Mouse (Mus musculus): Measurements from ENCODE around the gene Usf1.
A peak's percentile ranks its signal among the peaks of the same experiment; 100 is the strongest.

The Usf1 gene

DNA sequence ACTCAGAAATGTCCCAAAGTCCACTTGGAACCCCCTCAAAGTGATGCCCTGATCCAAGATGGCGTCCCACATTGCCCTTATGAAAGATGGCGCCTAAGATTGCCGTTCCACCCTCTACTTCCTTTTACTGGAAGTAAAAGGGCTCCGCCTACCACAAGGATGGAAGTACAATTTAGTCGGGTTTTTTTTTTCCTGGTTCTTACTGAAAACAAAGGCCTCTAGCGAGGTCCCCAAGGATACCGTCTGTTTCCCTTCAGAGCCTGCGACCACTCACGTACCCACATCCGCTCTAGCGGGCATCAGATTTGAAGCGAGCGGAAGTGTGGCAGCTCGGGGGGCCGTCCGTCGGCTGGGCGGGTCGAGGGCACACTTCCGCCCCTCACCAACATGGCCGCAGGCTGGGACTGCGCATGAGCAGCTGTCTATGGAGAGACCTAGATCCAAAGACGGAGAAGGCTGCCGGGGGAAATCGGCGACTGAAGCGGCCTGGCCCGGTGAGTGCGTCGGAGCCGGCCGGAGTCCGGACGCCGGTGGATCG lies at the start of gene Usf1:
TSS of gene Usf1 (plus strand) at position 367 of the 538 bp plus-strand sequence.
- peak; percentile 92 for DNase-seq (ENCODE audit: extremely low spot score, low spot score)

DNA sequence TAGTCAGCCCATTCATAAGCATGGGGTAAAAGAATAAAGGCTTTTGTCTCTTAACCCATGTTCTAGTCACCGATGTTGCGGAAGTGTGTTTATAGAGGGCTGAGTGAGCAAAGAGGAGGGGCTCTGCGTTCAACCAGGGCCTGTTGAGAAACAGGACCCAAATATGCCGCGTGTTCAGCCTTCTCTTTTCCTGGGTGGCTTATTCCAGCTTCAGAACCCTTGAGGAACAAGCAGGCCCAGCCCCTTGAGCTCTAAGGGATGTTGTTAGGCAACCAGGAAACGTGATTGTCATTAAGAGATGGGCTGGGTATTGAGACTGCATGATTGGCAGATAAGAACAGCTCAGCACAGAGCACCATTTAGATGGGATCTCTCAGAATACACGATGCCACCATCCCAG lies 45.2 kb upstream of the Usf1 start:
- DNase-seq (ENCODE audit: extremely low spot score, low spot score): no peak

DNA sequence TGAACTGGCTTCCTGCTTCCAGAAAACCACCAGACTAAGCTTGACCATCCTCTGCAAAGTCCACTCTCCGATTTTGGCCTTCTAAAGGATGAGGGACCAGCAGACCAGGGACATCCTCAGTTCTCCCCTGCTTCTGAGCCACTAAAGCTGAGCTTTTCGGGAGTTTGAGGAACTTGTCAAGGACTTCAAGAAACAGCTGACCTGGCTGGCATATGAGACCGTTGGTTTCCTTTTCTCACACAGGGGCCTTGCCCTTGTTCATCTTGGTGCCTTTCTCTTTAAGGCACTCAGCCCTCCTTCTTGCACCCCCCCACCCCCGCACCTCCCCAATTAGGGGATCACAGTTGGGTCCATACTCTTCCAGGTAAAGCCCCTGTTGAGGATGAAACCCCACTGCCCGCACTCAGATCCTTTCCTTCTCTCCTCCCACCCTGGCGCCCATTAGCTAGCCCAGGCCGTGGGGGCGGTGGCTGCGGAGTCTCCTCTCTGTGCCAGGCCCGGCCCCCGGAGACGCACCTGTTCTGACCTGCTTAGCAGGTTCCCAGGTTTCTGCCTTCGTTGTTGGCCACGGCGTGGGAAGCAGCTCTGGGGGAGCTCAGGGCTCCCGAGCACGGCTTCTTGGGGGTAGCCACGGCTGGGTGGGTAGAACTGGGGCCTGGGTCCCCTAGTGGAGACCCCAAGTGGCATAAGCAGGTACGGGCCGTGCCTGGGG lies 41.1 kb upstream of the Usf1 start, which contains the start of gene Nectin4:
TSS of gene Nectin4 (plus strand) at position 255 of the 712 bp plus-strand sequence.
- DNase-seq (ENCODE audit: extremely low spot score, low spot score): no peak

DNA sequence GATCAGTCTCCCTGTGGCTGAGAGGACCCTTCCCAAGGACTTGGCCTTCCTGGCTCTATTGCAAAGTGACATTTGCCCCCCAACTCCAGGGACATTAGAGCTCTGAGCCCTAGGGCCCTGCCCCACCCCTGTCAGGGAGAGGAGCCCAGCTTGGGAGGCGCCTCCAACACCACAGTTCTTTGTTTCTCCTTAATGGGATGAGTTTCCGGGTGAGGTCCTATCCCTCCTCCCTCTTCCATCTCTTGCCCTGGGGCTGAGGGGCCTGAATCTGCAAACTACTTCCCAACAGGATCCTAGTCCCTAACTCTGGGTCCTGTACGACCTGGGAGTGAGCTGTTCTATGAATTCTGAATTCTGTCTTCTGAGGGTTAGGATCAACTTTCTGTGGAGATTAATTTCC lies 38.2 kb upstream of the Usf1 start:
- DNase-seq (ENCODE audit: extremely low spot score, low spot score): no peak

DNA sequence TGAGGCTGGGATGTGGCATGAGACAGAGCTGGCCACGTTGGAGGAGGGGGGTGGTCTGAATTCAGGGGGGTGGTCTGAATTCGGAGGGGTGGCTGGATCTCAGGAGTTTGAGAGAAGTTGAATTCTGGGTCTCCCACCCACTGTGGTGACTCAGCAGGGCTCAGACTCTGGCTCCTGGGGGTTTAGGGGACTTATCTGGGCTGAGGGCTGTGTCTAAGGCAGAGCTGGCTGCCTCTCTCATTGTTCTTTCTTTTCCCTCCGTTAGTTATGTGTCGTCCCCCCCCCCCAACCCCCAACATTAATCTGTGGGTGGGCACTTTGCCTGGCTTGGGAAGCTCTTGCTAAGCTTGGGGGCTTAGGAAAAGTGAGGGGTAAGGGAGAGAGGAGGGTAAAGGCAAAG lies 37.2 kb upstream of the Usf1 start:
- no peak for DNase-seq (ENCODE audit: extremely low spot score, low spot score)

DNA sequence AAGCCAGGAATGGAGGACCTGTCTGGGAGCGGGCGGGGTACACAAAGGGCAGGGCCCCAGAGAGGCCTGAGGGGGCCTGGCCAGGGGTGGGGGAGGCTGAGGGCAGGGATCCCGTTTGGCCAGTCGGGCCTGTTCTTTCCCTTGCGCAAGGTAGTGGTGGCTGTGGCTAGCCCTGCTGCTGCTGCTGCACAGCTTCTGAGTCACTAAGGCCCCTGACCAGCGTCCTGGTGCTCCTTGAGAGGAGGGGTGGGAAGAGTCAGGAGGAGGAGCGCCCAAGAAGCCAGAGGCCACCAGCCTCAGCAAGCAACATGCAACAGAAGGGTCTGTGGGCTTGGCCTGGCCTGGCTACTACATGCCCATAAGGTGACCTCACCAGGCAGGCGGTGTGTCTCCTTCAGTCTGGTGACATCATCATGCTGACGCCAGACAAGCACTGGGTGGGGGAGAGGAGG lies 35.4 kb upstream of the Usf1 start:
- DNase-seq (ENCODE audit: extremely low spot score, low spot score): no peak

DNA sequence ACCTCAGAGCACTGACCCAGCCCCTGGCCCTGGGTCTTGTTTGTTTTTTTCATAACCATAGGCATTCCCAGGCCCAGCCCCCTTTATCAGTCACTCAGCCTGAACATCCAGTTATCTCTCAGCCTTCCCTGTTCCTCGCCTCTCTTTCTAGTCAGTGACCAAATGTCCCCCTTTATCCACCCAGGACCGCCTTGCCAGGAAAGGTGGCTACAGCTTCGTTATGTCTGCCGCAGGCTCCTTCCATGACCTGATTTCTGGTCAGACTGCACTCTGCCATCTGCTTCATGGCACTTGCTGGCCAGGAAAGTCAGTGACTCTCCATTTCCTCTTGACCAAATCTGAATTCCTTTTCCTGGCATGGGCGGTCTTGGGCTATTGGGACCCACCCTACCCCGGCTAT lies 32.8 kb upstream of the Usf1 start:
- no peak for DNase-seq (ENCODE audit: extremely low spot score, low spot score)

DNA sequence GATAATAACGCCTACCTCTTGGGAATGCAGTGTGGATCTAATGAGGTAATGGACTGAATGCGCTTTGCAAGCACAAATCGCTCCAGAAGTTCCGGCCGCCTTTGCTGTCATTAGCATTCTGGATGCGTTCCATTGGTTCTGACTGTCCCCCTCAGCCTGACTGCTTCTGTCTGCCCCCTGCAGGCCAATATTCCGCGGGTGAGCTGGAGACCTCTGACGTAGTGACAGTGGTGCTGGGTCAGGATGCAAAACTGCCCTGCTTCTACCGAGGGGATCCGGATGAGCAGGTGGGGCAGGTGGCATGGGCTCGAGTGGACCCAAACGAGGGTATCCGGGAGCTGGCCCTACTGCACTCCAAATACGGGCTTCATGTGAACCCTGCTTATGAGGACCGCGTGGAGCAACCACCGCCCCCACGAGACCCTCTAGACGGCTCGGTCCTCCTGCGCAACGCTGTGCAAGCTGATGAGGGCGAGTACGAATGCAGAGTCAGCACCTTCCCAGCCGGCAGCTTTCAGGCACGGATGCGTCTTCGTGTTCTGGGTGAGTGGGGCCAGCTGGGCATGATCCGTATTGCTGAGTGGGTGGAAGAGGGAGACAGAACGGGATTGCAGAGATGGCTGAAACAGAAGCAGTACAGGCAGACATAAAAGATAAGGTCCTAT lies 31.0 kb upstream of the Usf1 start:
- DNase-seq (ENCODE audit: extremely low spot score, low spot score): peak; percentile 71

DNA sequence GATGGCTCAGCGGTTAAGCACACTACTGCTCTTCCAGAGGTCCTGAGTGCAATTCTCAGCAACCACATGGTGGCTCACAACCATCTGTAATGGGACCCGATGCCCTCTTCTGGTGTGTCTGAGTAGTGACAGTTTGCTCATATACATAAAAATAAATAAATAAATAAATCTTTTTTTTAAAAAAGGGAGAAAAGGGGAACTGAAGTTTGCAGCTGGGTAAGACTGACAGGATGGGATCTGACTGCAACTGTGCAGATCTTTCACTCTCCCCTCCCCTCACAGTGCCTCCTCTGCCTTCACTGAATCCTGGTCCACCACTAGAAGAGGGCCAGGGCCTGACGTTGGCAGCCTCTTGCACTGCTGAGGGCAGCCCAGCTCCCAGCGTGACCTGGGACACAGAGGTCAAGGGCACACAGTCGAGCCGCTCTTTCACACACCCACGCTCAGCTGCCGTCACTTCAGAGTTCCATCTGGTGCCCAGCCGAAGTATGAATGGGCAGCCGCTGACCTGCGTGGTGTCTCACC lies 29.0 kb upstream of the Usf1 start:
- DNase-seq (ENCODE audit: extremely low spot score, low spot score): no peak

DNA sequence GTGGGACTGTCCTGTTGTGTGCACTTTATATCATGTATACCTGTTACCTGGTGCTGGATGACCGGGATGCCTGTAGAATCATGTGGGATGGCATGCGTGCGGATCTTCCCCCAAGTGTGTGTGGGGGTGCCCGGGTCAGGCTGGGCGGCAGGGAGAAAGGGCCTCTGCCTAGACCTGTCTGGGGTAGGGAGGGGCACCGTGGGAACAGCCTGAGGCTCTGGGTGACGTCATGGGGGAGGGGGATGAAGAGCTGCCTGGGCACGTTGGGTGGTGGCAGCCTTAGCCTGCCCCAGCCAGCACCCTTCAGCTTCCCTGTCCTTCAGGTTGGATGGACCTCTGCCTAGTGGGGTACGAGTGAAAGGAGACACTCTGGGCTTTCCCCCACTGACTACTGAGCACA lies 26.8 kb upstream of the Usf1 start:
- DNase-seq (ENCODE audit: extremely low spot score, low spot score): no peak

DNA sequence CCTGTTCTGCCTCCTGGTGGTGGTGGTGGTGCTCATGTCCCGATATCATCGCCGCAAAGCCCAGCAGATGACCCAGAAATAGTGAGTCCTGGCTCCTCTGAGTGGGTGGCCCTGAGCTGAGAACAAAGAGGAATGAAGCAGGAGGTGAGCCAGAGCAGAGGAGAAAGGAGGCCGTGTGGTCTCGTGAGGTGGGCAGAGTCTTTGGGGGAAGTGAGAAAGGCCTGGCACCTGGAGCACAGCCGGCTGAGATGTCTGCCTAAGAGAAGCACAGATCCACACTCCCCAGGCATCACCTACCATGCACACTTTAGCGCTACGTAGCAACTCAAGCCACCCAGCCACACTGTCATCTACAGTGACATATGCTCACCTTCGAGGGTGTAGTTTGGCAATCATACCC lies 25.9 kb upstream of the Usf1 start:
- DNase-seq (ENCODE audit: extremely low spot score, low spot score): no peak

DNA sequence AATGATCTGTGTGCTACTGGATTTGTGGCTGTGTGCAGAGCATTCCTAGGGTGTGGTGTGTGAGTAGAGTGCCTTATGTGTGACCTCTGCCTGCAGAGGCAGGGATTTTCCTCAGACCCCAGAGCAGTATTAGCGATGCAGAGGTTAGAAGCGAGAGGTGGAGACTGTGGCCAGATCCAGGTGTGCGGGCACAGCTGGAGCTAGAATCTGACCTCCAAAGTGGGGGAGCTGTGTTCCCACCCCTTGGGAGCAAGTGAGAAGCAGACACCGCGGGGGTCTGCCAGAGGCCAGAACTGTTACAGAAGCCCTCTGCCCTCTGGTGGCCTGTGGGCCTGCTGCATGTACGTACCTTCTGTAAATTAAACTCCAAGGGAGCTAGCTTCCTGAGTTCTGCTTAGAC lies 24.0 kb upstream of the Usf1 start:
- peak; percentile 52 for DNase-seq (ENCODE audit: extremely low spot score, low spot score)

DNA sequence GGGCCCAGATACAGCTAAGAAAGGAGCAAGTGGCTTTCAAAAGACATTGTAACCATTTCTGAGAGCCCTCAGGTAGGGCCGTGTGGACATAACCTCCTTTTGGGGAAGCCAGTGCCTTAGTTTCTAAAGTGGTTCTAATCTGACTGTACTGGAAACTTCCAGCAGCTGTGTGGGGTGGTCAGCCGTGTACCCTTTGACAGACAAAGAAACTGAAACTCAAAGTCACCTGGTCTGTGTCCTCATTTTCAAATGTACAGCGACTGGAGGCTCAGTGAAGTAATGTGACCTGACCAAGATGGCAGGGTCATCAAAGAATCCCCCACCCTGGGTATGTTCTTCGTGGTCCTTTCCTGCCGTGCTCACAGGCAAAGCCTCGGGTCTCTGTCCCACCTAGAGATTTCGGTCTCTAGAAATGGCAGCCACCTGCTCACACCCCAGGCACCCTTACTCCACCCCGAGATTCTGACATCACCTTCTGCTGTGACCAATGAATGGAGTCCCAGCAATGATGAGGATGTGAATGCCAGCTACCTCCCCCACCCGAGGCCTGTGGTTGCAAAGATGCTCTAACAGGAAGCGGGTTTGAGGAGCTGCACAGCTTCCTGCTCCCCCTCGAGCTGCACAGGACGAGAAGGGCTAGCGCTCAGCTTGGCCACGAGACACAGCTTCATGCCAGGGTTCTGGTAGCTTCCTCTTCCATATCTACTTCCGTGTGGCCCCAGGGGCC lies 22.6 kb upstream of the Usf1 start, which contains the start of gene Arhgap30:
TSS of gene Arhgap30 (plus strand) at position 579 of the 727 bp plus-strand sequence.
- DNase-seq (ENCODE audit: extremely low spot score, low spot score): no peak

DNA sequence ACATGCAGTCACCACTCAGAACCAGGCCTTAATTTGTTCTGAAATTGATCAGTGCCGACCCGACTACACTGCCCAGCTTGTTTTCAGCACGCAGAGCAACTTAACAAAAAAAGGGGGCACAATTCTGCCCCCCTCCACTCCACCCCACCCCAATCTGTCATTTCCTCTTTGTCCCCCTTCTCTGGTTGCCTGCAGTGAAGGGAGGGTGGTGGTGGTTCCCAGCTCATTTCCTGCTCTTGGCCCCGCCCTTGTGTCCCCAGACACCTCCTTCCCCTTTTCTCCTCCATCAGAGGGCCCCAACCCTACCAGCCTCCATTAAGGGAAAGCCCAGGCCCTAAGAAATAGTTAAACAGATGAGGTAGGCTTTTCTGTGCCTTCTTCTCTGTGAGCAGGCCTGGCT lies 21.0 kb upstream of the Usf1 start:
- no peak for DNase-seq (ENCODE audit: extremely low spot score, low spot score)

DNA sequence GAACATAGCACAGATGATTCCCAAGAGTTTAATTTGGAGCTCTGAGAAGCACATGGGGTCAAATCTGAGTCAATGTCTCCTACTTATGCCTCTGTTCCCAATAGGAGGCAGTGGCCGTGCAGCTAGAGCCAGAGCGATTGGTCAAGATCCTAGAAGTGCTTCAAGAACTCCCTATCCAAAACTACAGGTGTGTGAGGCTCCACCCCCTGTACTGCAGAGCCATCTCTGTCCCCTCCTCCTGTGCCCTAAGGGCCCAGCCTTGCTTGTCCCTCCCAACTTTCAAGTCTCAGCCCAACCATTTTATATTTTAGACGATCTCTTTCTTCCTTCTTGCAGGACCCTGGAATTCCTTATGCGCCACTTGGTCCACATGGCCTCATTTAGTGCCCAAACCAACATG lies 9.3 kb upstream of the Usf1 start:
- DNase-seq (ENCODE audit: extremely low spot score, low spot score): no peak

DNA sequence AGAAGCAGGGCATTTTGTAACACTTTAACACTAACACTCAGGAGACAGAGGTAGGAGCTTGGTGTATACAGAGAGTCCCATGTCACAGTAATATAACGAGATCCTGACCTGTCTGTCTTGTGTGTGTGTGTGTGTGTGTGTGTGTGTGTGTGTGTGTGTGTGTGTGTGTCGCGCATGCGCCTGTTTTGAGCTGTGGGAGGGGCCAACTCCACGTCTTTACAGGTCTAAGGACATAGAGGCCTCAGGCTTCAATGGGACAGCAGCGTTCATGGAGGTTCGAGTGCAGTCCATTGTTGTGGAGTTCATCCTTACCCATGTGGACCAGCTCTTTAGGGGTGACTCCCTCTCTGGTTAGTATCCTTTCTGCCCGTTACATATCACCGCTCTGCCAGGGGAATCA lies 8.1 kb upstream of the Usf1 start:
- no peak for DNase-seq (ENCODE audit: extremely low spot score, low spot score)

DNA sequence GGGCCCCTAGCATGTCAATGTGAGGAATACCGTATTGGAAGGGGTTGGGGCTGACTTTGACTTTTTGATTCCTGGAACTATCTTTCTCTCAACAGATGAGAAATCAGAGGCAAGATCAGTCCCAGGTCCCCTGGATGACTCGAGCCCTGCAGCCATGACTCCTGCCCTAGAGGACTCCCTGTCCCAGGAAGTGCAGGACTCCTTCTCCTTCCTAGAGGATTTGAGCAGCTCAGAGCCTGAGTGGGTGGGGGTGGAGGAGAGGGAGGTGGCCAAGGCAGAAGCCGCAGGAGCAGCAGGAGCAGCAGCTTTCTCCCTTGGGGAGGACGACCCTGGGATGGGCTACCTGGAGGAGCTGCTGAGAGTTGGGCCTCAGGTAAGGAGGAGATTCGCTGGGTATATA lies 3.9 kb upstream of the Usf1 start:
- no peak for DNase-seq (ENCODE audit: extremely low spot score, low spot score)

DNA sequence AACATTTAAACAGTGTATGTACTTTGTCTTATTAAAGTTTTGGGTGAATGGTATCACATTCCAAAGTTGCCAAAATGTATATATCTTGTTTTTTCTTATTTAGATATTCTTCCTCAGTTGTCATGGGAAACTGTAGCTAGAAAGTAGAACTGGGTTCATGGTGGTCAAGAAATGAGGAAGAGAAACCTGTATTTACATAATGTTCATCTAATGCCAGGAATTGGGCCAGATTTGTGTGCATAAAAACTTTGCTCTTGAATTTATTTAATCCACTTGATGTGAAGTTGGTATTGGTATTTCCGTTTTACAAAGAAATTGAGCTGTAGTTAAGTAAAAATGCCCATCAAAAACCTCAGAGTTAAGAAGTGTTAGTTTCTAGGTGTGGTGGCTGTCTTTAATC lies 882 bp upstream of the Usf1 start:
- no peak for DNase-seq (ENCODE audit: extremely low spot score, low spot score)

DNA sequence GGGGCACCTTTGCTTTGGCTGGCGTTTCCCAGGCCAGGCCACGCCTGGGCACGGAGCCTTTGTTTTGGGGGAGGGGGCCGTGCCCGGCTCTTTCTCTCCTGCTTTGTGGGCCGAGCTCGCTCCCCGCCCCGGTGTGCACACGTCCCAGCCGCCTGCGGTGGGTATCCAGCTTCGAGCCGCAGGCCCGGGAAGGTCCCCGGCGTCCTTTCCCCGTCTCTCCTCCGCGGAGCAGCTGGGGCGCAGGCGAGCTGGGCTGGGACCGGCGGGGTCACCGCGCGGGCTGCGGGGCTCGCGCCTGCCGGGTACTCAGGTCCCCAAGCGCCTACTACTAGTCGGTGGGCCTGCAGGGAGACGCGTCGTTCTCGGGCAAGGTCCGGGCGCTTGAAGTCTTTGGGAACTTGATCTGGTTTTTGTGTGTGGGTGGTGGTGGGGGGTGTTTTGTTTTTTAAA lies 404 bp downstream of the Usf1 start:
- no peak for DNase-seq (ENCODE audit: extremely low spot score, low spot score)

DNA sequence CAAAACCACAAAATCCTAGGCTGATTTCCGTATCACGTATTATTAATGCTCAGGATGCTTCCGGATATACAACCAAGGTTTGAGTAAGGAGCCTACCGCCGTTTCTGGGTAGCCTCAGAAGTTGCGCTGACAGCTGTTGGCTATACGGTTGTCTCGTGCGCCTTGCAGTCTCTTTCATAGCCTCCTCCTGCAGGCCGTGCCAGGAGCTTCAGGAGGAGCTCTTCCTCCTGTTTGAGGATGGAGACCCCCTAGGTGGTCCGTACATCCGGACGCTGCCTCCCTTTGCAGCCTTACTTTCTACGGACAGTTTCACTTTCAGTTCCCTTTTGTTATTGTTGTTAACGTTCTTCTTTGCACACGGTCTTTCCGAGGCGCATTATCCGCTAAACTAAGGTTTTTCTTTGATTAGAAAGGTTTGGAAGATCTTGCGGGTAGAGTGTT lies 908 bp downstream of the Usf1 start:
- DNase-seq (ENCODE audit: extremely low spot score, low spot score): peak; percentile 70

DNA sequence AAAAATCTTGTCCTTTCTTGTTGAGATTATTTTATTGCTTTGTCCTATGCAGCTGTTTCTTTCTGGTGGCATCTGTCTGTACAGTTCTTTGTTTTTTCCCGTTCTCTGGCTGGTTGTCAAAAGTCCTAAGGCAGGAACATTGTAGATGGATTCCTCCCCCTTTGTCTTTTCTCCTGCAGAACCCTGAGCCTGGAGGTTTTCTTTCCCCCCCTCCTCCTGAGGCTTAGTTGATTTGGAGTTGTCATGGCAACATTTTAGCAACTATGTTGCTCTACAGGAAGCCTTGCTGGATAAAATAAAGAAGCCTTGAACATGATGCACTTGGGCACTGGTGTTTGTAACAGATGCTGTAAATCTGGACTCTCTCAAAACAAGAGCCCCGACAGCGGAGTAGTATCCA lies 1.3 kb downstream of the Usf1 start:
- DNase-seq (ENCODE audit: extremely low spot score, low spot score): no peak

DNA sequence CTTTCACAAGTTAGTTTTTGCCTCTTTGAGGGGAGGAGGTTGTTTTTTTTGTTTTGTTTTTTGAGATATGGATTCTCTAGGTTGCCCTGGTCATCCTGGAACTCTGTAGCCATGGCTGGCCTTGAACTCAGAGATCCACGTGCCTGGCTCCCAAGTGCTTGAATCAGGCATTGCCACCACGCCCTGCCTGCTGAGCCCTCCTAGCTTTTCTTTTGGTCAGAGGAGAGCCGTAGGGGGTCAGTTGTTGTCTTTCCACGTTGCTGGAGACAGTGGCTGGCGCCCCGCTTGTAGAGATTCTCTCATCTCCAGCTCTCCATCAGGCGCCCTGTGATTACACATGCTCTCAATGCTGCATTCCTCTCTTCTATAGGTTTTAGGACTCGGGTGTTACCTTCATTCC lies 2.5 kb downstream of the Usf1 start:
- no peak for DNase-seq (ENCODE audit: extremely low spot score, low spot score)
